Mouse (Mus musculus): ENCODE measurements at regions not wholly inside any gene's neighbourhood (a gene's known extent, or its start where the extent isn't known, plus 50 kb on each side); places are given as distances from the start of the nearest gene placed in this dataset.

DNA sequence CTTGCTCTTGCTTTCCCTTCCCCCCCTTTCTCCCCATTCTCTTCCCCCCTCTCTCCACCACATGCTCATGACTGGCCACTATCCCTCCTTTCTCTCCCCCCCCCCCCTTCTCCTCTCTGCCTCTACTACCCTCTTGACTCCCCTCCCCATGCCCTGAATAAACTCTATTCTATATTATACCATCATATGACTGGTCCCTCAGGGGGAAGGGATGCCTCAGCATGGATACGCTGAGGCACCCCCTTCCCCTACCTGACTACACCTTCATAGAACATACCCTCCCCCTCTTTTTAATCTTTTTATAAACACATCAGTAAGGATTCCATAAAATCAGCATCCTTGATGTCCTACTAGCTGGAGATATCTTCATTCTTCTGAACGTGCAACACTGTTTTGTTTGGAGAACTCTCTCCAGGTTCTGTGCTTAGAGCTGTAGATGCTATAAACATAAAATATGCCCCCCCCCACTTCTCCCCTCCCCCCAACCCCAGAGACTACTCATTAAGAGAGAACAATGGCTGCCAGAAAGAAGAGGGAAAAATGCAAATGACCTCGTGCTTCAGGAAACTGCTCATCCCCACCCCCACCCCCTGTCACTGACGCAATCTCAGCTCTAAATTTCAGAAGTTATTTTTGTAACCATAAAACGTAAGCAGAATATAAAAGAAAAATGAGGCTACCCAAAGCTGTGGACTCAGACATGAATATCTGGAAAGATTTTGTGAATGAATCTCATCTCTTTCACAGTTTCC is 102.3 kb downstream of the Pja2 start:
- no peak for DNase-seq (ENCODE audit: low spot score in 2 of 2)

DNA sequence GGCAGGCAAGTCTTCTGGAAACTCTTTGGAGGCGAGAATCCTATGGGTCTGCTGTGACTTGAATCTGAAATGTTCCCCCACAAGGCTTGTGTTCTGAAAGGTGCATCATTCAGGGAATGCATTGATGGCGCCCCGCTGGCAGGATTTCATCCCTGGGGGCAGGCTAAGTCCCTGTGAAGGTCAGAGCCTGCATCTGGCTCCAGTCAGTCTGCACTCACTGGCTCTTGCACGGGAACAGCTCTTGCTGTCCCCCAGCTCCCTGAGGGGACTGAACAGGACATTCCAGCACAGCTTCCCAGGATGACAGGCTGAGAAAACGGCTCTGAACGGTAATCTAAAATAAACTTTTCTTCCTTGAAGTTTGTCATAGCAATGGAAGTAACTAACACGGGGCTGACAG is 117.1 kb downstream of the Pja2 start:
- peak; percentile 22 to 40 for DNase-seq (ENCODE audit: low spot score in 2 of 2)

DNA sequence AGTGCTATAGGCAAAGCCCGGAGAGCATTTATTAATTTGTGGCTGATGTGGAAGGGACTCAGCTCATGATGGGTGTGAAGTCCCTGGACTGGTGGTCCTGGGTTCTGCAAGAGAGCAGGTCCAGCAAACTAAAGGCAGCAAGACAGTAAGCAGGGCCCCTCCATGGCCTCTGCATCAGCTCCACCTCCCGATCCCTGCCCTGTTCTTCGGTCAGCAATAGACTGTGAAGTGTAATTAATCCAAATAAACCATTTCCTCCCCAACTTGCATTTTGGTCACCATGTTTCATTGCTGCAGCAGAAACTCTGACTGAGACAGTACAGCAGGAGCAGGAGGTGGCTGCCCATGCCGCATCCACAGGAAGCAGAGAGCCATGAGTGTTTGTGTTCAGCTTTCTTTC is 118.5 kb downstream of the Pja2 start:
- no peak for DNase-seq (ENCODE audit: low spot score in 2 of 2)

DNA sequence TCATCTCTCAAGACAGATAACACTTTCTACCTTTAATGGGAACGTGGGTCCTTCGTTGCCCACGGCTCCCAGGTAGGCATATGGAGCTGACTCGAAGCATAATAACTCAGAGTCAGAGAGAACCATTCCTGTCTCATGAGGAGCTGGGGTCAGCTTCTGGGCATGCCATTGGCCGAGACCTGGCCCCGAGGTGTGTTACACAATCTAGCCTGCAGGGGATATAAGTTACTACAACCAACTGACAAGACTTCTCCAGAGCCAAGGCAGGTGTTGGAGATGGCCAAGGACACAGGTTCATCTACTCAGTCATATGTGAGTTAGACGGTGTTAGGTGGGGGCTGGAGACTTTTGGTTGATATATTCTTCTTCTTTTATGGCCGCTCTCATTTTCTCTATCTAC is 120.4 kb downstream of the Pja2 start:
- no peak for DNase-seq (ENCODE audit: low spot score in 2 of 2)

DNA sequence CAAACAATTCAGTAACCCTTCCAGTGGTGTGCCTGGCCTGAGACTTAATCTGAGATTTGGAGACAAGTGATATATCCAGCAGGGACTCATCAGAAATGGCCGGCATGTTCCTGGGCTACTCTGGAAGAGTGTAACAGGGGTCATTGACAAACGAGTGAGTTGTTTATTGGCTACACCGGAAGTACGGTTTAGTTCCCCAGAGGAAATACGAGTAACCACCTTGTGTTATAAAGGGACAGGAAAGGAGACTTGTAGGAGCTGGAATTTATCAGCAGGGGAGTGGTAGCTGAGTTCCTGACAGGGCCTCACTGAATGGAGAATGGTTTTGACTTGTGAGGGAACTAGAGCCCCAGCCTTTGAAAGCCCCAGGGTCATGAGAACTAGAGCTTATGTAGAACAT is 121.3 kb downstream of the Pja2 start:
- DNase-seq (ENCODE audit: low spot score in 2 of 2) = no peak

DNA sequence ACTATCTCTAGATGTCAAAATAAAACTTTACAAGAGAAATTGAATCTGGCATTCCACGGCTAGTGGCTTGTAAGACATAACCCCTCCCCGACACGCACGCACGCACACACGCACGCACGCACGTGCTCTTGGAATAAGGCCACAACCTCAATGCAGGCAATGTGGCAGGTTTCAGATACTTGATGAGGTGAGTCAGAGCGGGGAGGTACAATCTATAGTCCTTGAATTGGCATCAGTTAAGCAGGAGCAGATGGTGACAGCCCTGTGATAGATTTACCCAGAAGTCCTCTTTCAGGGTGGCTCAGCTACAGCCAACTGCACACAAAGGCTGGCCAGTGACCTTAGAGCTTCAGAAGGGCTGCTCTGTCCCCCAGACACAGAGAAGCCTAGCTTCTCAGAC is 122.1 kb downstream of the Pja2 start:
- DNase-seq (ENCODE audit: low spot score in 2 of 2) = no peak

DNA sequence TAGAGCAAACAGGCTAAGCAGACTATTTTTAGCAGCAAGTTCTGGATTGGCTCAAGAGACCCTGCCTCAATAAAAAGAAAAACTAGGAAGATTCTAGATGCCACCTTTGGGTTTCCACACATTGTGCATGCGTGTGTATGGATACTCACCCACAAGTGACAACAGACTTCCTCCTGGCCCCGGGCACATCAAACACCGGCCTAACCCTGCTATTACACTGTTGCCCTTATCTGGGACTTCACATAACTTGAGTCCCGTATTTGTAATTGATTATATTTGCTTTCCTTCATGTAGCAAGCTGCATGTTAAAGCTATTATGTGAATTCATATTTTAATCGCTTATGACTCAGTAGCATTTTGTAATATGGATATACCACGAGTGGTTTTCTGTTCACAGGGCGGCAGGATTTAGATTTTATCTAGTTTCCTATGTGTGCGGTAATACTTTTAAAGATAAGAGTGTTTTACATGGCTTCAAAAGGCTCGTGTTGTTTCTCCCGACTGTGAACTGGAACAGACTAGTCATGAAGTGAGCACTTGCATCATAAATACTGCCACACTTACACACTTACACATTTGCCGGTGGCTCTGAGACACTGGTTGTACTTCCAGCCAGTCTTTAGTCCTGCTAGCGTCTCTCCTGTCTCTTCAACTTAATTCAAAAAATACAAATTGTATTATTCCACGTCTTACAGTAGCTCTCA is 123.4 kb downstream of the Pja2 start:
- no peak for DNase-seq (ENCODE audit: low spot score in 2 of 2)

DNA sequence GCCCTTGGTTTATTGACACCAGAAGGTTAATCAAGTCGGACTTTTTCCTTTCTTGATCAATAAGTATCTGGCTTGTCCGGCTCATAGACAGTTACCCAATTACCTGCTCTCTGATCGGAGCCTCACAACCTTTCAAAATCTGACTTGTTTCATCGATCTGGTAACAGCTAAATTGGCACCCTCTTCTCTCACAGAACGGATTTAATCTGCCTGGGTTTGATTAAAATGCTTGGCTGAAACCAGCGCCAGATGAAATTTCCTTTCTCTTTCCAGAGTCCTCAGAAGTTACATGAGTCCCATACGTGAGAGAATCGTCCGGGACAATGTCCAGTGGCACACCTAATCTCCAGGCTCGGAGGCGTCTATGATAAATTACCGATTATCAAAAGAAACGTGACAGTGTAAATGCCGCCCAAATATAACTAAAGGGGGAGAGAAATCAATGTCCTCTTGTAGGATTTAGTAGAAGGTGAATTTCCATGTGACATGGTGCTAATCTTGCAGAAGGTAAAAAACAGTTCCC is 125.5 kb downstream of the Pja2 start:
- no peak for DNase-seq (ENCODE audit: low spot score in 2 of 2)

DNA sequence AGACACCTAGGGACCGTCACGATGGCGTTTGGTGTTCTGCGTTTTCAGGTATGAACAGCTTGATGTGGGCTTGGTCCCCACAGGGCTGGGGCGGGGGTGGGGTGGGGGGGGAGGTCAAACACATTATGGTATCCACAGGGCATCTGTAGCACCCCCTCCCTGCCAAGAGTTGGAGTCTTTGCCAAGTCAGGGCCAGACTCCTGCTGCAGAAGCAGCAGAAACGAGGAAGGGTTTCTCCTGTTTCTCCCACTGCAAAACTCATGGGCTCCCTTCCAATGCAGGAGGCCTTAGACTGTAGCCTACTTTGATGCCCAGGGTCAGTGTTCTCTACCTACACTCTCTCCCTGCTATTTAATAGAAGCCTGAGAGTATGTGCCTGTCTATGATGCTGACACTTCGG is 128.1 kb downstream of the Pja2 start:
- no peak for DNase-seq (ENCODE audit: low spot score in 2 of 2)

DNA sequence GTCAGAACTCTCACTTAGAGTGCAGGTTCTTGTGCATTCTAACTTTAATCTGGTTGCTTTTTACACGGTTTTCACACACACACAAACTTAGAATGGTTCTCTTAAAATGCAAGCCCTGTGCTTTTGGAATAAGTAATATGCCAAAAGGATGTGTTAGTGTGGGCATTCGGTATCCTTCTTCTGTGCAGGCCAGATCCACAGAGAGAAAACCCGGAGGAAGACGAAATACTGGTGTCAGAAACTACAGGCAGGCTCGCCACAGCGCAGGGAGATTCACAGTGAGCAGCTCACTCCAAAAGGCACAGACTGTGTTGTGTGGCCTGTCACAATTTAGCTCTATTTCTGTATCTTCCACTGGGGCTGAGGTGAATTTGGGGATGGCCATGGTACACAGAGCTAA is 129.5 kb downstream of the Pja2 start:
- no peak for DNase-seq (ENCODE audit: low spot score in 2 of 2)

DNA sequence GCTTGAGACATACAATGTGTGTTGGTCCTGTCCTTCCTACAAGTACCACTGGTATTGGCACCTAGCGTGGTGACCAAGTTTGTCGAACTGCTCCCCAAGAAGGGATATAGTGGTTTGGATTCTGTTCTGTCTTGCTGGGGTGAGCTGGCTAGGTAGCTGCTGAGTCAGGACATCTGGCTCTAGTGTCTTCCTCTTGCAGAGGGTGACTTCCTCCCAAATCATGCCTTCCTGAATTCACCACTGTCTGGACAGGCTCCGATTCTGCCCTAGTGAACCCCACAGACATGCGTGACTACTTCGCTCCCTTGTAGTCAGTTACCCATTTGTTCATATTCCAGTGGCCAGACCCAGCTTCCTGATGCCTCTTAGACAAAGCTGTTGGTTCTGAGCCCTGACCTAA is 130.1 kb downstream of the Pja2 start:
- DNase-seq (ENCODE audit: low spot score in 2 of 2) = no peak

DNA sequence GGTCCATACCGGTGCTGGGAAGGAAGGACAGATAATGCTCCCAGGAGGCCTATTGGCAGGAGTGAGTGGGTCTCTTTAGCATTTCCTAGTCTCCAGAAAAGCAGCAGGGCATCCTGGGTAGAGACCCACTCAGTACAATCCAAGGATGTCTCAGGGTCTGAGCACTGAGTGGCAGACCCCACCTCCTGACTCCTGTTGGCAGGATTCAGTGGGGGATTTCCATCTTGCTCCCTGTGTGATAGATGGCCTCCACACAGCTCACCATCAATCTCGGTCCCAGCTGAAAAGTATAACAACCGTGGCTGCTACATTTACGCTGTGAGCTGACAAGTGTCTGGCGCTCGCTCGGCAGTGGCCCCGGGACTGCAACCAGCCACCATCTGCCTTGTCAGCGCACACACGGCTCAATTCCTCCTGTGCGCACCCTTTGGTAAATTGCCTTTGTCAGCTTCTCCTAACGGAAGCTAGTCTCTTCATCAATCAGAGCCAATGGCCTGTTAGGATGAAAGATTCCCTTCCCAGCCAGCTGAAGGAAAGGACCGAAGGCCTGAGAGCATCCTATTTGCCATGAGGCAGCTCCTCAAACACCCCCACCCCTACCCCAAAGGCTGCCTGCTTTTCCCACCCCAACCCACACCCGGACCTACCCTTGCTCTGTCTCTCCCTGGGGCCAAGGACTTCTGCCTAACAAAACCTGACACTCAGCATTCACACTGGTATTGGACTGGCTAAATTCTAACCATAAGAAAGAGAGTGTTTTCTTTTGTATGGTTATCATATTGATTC is 131.4 kb downstream of the Pja2 start:
- no peak for DNase-seq (ENCODE audit: low spot score in 2 of 2)

DNA sequence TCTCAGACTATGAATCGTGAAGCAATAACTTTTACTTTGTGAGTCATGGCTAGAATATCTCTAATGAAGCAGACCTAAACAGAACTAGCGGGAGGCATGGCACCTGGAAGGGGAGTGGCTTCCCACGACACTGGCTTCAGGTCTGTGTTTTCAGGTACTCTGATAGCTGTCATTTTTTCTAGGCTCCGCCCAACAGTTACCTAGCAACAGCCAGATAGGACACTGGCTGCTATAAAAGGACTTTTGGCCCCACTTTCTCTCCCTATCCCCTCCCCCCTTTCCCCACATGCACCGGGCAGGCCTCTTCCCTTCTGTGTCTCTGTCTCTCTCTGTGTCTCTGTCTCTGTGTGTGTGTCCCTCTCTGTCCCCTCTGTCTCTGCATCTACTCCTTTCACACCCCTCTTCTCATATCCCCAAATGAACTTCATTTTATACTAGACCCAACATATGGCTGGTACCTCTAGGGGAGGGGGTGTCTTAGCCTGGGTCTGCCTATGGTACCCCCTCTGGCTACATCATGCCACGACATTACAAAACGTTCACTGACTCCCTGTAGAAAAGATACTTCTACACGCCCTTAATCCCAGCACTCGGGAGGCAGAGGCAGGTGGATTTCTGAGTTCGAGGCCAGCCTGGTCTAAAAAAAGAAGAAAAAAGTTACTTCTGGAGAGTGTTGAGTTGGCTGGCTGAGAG is 132.3 kb downstream of the Pja2 start:
- no peak for DNase-seq (ENCODE audit: low spot score in 2 of 2)

DNA sequence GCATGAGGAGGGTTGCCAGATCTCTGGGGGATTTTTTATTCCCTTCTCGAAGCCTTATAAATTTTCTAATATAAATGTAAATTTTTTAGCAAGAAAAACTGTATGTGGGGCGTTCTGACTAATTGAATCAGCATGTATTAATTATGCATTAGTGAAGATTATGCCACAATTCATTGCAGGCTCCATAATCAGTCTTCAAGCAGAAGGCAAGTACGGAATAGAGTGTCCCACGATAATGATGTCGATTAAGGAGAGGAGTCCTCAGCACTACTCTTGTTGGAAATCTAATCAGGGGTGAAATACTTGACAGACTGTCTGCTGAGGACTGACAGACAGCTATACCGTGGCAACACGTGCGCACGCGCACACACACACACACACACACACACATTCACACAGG is 135.3 kb downstream of the Pja2 start:
- DNase-seq (ENCODE audit: low spot score in 2 of 2) = no peak

DNA sequence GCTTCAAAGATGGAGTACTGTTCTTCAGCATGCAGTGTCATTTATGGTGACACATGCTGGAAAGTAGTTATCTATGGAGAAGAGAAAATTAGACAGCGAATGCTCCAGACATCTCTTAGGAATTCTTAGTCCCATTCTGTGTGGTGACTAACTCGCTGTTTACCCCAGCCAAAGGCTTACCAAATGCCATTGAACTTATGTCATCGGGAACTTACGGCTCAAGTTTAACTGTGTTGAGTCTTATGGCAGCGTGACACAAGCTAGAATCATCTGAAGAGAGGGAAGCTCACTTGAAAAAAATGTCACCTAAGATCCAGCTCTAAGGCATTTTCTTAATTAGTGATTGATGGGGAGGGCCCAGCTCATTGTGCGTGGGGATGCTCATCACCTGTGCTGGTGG is 138.7 kb downstream of the Pja2 start:
- DNase-seq (ENCODE audit: low spot score in 2 of 2) = no peak
